Mouse (Mus musculus): Measurements from ENCODE around the gene Txk.

- TF ChIP-seq CHD2 (IDR thresholded peaks at IDR 0.05; ENCODE audit: low read length) (no peak), MXI1 (IDR thresholded peaks at IDR 0.05; ENCODE audit: low read depth, low read length) (no peak), POLR2A (IDR thresholded peaks at IDR 0.05; ENCODE audit: control insufficient read depth in 1 of 2, insufficient read depth in 1 of 2, low read depth in 1 of 2, low read length in 2 of 2, poor library complexity in 1 of 2) (no peak), ZC3H11A (IDR thresholded peaks at IDR 0.05; ENCODE audit: low read depth, low read length) (no peak), ZMIZ1 (IDR thresholded peaks at IDR 0.05; ENCODE audit: low read depth, low read length) (no peak), GATA1 (IDR thresholded peaks at IDR 0.05; ENCODE audit: low read depth, low read length) (no peak), ZNF384 (IDR thresholded peaks at IDR 0.05; ENCODE audit: low read depth, low read length) (no peak), MAFK (IDR thresholded peaks at IDR 0.05; ENCODE audit: borderline replicate concordance, low read depth, low read length) (no peak), MEF2A (IDR thresholded peaks at IDR 0.05; ENCODE audit: extremely low read depth, insufficient replicate concordance, low read depth, low read length, poor library complexity, severe bottlenecking) (no peak), RAD21 (IDR thresholded peaks at IDR 0.05; ENCODE audit: low read depth, low read length) (no peak)
These were observed 104.5 kb downstream of the Txk start for GRCm38 (mm10) chr5:72647958-72648595.
